Mouse (Mus musculus) kidney, adult 2 months (tissue): Measurements from ENCODE around the gene Khdc1a.

Experiments
- CTCF ChIP-seq: fragments of 200-500 bp; conservative IDR thresholded peaks from 2 replicates; pipeline ENCODE4 v1.5.1; 2011; ENCODE audit warnings: low read depth, mild to moderate bottlenecking, control low read depth, low read length, moderate library complexity, mixed read lengths; ENCODE audit not compliant: insufficient read depth, insufficient read length
- POLR2A ChIP-seq: fragments of 200-500 bp; IDR thresholded peaks from one replicate; pipeline ENCODE4 v1.6.1; 2011; ENCODE audit warnings: low read depth, low read length, control low read depth

DNA sequence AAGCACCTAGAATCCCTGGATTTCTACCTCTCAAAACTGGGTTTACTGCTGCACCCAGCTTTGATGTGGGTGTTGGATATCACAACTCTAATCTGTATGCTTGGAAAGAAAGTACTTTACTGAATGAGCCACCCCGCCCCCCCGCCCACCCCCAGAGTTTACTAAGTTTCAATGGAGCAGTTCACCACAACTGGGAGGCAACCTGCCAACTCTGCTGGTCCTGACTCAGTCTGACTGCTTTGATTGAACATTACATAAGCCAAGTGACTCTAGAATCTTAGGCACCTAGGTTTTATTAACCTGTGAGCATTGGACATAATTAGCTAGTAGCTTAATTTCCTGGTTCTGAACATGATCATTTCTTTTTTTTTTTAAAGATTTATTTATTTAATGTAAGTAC, 35.1 kb upstream of the Khdc1a start:
- no peak for TF ChIP-seq CTCF
- no peak for TF ChIP-seq POLR2A
